Mouse (Mus musculus): ENCODE data around the gene Gimap4.

Gimap4 gene

DNA sequence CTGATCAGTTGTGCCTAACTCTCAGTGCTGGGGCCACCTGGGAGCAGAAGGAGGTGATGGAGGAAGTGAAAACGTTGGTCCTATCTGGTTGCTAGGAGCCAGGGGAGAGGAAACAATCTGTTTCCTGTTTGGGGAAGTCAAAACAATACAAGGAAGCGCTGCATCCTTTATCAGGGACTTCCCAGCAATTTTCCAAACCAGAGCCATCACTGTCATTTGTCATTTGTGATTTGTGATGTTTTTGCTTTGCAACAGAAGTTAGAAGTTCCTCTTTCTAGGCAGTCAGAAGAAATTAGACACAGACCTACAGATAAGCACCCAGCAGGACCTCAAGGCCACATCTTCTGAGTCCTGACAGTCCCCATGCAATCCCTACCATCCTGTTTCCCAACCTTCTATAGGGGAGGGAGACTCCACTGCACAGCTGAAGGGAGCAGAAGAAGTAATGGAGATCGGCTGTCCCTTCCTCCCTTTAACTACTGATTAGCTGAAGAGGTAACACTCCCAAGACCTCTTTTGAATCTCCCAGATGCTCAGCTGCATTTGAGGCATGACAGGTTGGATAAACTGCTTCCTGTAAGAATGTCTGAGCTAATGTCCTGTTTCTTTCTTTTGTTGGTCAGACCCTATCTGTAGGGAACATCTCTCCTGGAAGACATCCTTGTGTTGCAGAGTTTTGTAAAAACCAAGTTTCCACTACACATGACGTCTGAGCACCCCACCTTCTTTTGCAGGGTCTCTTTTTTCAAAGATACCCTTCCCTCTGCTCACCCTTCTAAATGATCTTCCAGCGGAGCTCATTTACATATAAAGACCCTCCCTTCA is 16.1 kb downstream of the Gimap4 start:
- DNase-seq (ENCODE audit: low spot score), result no peak

DNA sequence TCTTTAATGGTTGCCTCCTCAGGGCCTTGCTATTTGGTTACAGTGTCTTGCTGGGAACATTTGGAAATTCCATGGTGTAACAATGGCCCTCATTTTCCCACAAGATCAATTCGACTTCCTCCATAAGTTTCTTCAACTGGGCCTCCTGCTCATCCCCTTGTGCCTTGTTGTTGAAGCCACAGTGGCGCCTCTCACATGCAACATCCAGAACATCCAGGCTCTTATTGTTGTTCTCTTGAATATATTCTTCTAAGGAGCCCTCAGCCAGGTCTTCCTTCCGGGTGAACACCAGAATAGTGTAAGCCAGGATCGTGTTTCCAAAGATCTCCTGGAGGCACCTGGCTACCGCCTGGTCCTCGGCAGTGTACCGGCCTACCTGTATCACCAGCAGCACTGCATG is 17.8 kb downstream of the Gimap4 start:
- no peak for DNase-seq (ENCODE audit: low spot score)

DNA sequence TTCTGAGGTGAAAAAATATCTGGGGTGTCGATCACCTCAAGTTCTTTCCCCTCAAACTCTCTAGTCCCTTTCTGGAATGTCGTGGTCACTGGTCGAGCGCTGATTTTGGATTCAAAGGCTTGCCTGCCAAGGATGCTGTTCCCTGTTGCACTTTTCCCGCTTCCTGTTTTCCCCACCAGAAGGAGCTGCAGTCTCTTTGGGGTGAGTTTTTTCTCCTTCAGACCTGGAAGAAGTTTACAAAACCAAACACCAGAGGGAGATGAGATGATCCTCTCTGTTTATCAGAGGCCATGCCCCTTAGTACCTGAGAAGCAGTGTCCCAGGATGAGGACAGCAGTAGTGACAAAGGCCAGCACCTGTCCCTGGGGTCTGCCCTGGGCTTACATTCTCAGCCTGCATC is 18.3 kb downstream of the Gimap4 start:
- DNase-seq (ENCODE audit: low spot score), result no peak

GRCm38 (mm10) chr6:48704146-48704545 is 19.8 kb downstream of the Gimap4 start:
- DNase-seq (ENCODE audit: low spot score), result no peak

- no peak for DNase-seq (ENCODE audit: low spot score)
These were observed 21.8 kb downstream of the Gimap4 start for GRCm38 (mm10) chr6:48706130-48706529.

DNA sequence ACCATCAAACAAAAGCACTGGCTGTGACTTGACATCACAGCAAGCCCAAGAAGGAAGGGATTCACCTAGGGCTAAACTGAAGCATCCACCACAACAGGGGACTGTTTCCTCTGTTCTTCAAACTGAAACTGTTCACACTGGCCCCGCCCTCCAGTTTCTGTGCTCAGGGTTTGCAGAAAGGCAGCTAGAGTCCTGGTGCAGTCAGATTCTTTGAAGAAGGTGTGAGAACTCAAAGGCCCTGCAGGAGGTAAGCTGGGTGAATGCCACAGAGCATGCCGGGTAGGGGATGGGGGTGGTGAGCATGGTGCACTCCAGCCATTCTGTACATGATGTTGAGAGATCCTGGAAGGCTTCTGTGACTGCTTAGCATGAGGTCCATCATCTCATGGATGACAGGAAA is 34.1 kb downstream of the Gimap4 start, which contains the start of the genes Gm28053 and Gimap7:
Gene Gm28053 (plus strand): TSS at position 153 of the 400 bp plus-strand sequence.
Gene Gimap7 (plus strand): TSS at position 167 of the 400 bp plus-strand sequence.
- DNase-seq (ENCODE audit: low spot score), result no peak

- no peak for DNase-seq (ENCODE audit: low spot score)
These were observed 36.0 kb downstream of the Gimap4 start for GRCm38 (mm10) chr6:48720326-48720725.

DNA sequence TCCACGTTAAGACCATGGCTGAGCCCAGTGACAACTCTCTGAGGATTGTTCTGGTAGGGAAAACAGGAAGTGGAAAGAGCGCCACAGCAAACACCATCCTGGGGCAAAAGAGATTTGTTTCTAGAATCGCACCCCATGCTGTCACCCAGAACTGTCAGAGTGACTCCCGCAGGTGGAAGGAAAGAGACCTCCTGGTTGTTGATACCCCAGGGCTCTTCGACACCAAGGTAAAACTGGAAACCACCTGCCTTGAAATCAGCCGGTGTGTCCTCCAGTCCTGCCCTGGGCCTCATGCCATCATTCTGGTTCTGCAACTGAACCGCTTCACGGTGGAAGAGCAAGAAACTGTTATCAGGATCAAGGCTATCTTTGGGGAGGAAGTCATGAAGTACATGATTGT is 39.1 kb downstream of the Gimap4 start:
- no peak for DNase-seq (ENCODE audit: low spot score)

- DNase-seq (ENCODE audit: low spot score), result no peak
These were observed 41.1 kb downstream of the Gimap4 start for GRCm38 (mm10) chr6:48725476-48725875.

GRCm38 (mm10) chr6:48727761-48728160 is 43.4 kb downstream of the Gimap4 start:
- DNase-seq (ENCODE audit: low spot score), result no peak

- no peak for DNase-seq (ENCODE audit: low spot score)
These were observed 48.5 kb downstream of the Gimap4 start for GRCm38 (mm10) chr6:48732864-48733304.

DNA sequence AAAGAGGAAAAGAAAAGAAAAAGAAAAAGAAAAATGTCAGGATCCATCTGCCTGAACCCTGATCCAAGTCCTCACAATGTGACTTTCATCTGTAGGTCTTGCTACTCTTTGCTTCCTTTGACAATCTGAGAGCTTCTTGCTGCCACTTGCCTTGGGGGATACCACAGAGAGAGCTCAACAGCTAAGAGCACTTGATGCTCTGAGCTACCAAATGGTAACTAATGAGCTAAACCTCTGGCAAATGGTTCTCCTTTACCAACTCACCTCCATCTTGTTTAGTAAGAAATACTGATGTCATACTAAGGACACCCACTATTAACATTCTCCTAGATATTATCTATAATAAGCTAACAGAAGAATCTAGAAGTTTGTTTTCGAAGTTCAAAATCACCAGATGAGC is 49.3 kb downstream of the Gimap4 start:
- DNase-seq (ENCODE audit: low spot score), result no peak

DNA sequence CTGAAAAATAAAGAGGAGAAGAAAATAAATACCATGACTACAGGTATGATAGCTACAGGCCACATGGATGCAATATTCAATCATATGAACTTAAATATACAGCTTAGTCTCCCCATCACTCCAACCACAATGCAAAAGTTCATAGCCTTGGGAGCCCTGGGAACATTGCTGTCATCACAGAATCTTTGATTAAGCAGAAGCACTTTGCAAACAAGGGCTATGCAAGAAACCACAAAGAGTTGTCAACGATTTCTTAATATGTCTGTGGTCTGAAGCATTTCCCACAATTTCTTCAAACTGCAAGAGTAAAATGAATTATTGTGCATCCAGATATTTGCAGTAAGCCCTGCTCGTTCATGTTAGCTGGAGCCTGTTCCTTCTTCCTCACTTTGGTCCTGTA is 52.7 kb downstream of the Gimap4 start:
- DNase-seq (ENCODE audit: low spot score), result no peak

DNA sequence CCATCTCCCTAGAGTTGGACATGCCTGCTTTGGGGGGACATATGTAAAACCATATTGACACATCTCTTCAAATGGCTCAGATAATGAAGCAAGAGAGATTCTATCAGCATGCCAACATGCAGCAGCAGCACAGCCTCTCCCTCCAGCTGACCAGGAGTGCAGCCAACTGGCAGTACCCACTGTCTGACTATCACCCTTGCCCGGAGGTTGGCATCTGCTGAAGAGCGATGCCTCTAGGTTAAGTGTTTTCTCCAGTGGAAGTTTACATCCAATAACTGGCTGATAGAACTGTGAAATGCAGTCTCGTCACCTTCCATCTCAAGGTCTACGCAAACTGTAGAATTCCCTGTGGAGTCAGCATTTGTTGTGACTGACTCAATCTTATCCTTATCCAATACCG is 53.3 kb downstream of the Gimap4 start:
- DNase-seq (ENCODE audit: low spot score), result no peak

DNA sequence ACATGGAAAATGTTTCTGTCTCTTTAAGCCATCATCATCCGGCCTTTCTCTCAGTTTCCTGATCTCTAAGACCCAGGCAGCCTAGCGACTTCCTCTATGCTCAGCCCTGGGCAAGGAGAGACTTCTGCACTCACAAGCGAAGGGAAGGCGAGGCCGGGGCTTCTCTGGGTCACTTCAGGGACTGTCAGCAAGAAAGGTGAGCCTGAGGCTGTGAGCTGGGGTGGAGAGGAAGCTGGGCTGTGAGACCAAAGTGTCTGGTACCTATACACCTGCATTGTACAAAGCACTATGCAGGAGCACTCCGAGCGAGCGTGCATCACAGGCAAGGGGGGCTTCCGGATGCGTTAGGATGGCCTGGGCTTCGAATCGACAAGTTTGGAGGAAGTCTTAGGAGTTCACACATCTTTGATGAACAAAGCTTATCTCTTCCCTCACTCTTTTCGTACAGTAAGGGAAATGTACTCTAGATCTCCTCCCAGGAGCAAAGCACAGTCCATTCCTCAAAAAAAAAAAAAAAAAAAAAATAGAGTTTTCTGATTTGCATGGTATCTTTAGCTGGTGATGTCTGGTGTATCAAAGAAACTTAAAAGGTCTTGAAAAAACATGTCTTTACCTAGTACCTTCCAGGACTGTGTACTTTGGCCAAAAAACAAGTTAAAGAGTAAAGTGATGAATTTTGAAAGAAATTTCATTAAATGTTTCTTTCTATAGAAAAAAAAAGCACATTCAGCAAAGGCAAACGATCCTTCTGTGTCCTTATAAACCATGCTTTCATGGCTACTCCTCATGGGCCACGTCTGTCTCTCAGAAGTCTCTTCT is 54.8 kb downstream of the Gimap4 start, which contains the start of gene Gimap1:
Gene Gimap1 (plus strand): TSS at position 94 of the 819 bp plus-strand sequence.
- no peak for DNase-seq (ENCODE audit: low spot score)

- DNase-seq (ENCODE audit: low spot score), result no peak
These were observed 55.4 kb downstream of the Gimap4 start for GRCm38 (mm10) chr6:48739780-48740055.

DNA sequence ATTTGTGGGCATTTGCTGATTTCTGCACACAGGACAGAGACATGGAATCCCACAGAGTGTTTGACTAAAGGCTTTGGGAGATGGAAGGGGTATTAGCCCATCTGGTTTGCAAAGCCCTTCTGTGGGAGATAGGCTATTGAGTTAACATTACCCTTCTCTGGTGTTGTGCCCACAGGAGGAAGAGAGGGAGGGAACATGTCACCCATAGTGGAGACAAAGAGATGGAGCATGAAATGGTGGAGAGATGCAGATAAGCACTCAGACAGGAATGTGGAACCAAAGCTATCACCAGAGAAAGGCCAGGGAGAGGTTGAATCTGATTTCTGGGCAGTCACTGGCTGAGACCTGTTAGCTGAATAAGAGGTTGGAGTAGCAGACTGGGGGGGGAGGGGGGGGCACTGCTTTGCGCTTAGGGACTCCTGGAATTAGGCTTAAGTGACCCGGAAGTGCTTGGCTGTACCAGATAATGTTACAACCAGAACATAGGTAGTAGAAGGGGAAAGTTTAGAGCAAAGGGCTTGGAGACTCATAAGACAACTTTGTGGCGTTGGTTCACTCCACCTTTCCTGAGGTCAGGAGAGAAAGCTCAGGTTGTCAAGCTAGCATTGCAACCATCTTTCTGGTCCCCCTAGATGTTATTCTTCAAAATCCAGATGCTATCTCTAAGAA is 56.3 kb downstream of the Gimap4 start:
- no peak for DNase-seq (ENCODE audit: low spot score)

GRCm38 (mm10) chr6:48741273-48741672 is 56.9 kb downstream of the Gimap4 start:
- no peak for DNase-seq (ENCODE audit: low spot score)

All from MN1 (cell line).